Mouse (Mus musculus) ES-Bruce4 (cell line): ENCODE results near the gene Cfap126. TPM values are rescaled to one million over a fixed set of nuclear protein-coding genes. Genes with fewer than 3 reads are reported as not detected.

Experiments
- H3K27ac ChIP-seq: 2 replicates; pipeline ENCODE4 v1.5.1; 2012; ENCODE audit warnings: low read length, inconsistent platforms; ENCODE audit not compliant: insufficient read depth
- H3K27me3 ChIP-seq: 2 replicates; pipeline ENCODE4 v1.6.1; 2012; ENCODE audit warnings: mild to moderate bottlenecking, low read length, inconsistent platforms; ENCODE audit not compliant: control insufficient read depth, poor library complexity, insufficient read depth, severe bottlenecking
- H3K36me3 ChIP-seq: 2 replicates; pipeline ENCODE4 v1.6.1; 2012; ENCODE audit warnings: inconsistent platforms, mild to moderate bottlenecking, low read length, moderate library complexity; ENCODE audit not compliant: control insufficient read depth, poor library complexity, insufficient read depth, severe bottlenecking
- H3K4me1 ChIP-seq: one replicate; pipeline ENCODE4 v1.8.1; 2011; ENCODE audit warnings: low read length; ENCODE audit not compliant: control insufficient read depth, insufficient read depth
- H3K4me3 ChIP-seq: 2 replicates; pipeline ENCODE4 v1.5.1; 2011; ENCODE audit warnings: low read depth, mild to moderate bottlenecking, low read length
- H3K9ac ChIP-seq: 2 replicates; pipeline ENCODE4 v1.6.1; 2012; ENCODE audit warnings: low read depth, mild to moderate bottlenecking, inconsistent platforms; ENCODE audit not compliant: poor library complexity, severe bottlenecking
- H3K9me3 ChIP-seq: replicated peaks from 2 replicates; pipeline ENCODE4 v1.6.1; 2012; ENCODE audit warnings: mild to moderate bottlenecking, low read length, inconsistent platforms; ENCODE audit not compliant: control insufficient read depth, poor library complexity, insufficient read depth, severe bottlenecking
- CTCF ChIP-seq: IDR thresholded peaks from one replicate; pipeline ENCODE4 v1.8.1; 2011; ENCODE audit warnings: low read depth, low read length
- EP300 ChIP-seq: IDR thresholded peaks from 2 replicates; pipeline ENCODE4 v1.6.1; 2011; ENCODE audit warnings: low read depth, low read length; ENCODE audit not compliant: insufficient read depth
- POLR2A ChIP-seq: IDR thresholded peaks from one replicate; pipeline ENCODE4 v1.8.1; 2011; ENCODE audit warnings: low read length; ENCODE audit not compliant: insufficient read depth
- polyA plus RNA-seq: library from polyadenylated mRNA; stranded (reverse); fragments of >200 nt; gene quantifications from 2 replicates; pipeline ENCODE4 v1.2.4, GENCODE M21; 2011; ENCODE audit warnings: low read depth; ENCODE audit not compliant: missing spikeins, insufficient read depth, insufficient read length

Cfap126 gene
- polyA plus RNA-seq, 1 experiment, result 6.4 TPM

- H3K9ac ChIP-seq, result no peak overlapping the region
- no peak overlapping the region for H3K27ac ChIP-seq
- H3K4me1 ChIP-seq, result no peaks in the 10 kb centered on the region
- no peak overlapping the region for H3K4me3 ChIP-seq
- no peaks in the 10 kb centered on the region for H3K9me3 ChIP-seq
- TF ChIP-seq CTCF (no peak), EP300 (no peak), POLR2A (no peak)
- no peaks in the 10 kb centered on the region for H3K27me3 ChIP-seq
- H3K36me3 ChIP-seq, result no peaks in the 10 kb centered on the region
Observed at GRCm38 (mm10) chr1:171156644-171157043, 42.9 kb downstream of the Cfap126 start.

DNA sequence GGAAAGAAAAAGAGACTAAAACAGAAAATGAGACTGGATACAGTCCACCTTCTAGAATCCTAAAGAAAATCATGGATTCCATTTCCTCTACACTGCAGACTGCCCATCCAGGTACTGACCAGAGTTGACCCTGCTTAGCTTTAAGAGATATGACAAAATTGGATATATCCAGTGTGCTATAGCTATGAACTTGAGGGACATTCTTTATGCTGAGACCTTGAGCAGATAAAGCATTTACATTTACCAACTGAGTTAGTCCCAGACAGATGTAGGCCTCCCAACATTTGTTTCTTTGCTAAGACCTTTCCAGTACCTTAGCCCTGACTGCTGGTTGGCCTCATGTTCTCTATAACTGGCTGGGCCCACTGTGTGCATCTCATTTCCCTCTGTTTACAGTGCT, 44.2 kb downstream of the Cfap126 start:
- no peaks in the 10 kb centered on the region for H3K9me3 ChIP-seq
- TF ChIP-seq EP300 (no peak), POLR2A (no peak), CTCF (no peak)
- no peaks in the 10 kb centered on the region for H3K4me1 ChIP-seq
- no peak overlapping the region for H3K9ac ChIP-seq
- no peak overlapping the region for H3K27ac ChIP-seq
- H3K36me3 ChIP-seq, result no peaks in the 10 kb centered on the region
- H3K27me3 ChIP-seq, result no peaks in the 10 kb centered on the region
- H3K4me3 ChIP-seq, result no peak overlapping the region

GRCm38 (mm10) chr1:171159485-171159975, 45.8 kb downstream of the Cfap126 start:
- Histone ChIP-seq H3K27me3 (no peaks in the 10 kb centered on the region), H3K4me3 (peak overlapping the region; percentile 56)

GRCm38 (mm10) chr1:171162526-171162925, 48.8 kb downstream of the Cfap126 start:
- TF ChIP-seq EP300 (no peak), CTCF (no peak)
- no peak overlapping the region for H3K9ac ChIP-seq
- no peaks in the 10 kb centered on the region for H3K27me3 ChIP-seq
- H3K4me3 ChIP-seq, result no peak overlapping the region
- no peak overlapping the region for H3K27ac ChIP-seq
- no peaks in the 10 kb centered on the region for H3K4me1 ChIP-seq
- no peaks in the 10 kb centered on the region for H3K36me3 ChIP-seq
- H3K9me3 ChIP-seq, result no peaks in the 10 kb centered on the region

More at GRCm38 (mm10) chr1:171159485-171159975, 45.8 kb downstream of the Cfap126 start:
- Histone ChIP-seq H3K9me3 (no peaks in the 10 kb centered on the region), H3K4me1 (no peaks in the 10 kb centered on the region), H3K27ac (no peak overlapping the region), H3K9ac (no peak overlapping the region), H3K36me3 (no peaks in the 10 kb centered on the region)
- TF ChIP-seq EP300 (no peak), CTCF (peak; percentile 56), POLR2A (no peak)

GRCm38 (mm10) chr1:171164258-171164657, 50.5 kb downstream of the Cfap126 start:
- Histone ChIP-seq H3K27me3 (no peaks in the 10 kb centered on the region), H3K27ac (no peak overlapping the region), H3K4me1 (peaks cover 1% of the 10 kb centered on the region), H3K36me3 (no peaks in the 10 kb centered on the region), H3K9ac (no peak overlapping the region), H3K4me3 (no peak overlapping the region), H3K9me3 (no peaks in the 10 kb centered on the region)
- TF ChIP-seq CTCF (no peak), POLR2A (no peak), EP300 (no peak)

- no peaks in the 10 kb centered on the region for H3K36me3 ChIP-seq
- no peak overlapping the region for H3K4me3 ChIP-seq
- TF ChIP-seq EP300 (no peak), CTCF (no peak), POLR2A (no peak)
- no peaks in the 10 kb centered on the region for H3K9me3 ChIP-seq
- H3K4me1 ChIP-seq, result peaks cover 1% of the 10 kb centered on the region
- no peak overlapping the region for H3K27ac ChIP-seq
- H3K27me3 ChIP-seq, result no peaks in the 10 kb centered on the region
- H3K9ac ChIP-seq, result no peak overlapping the region
Observed at GRCm38 (mm10) chr1:171165629-171166345, 52.1 kb downstream of the Cfap126 start.
